Mouse (Mus musculus) cerebellum, adult 2 months (tissue): ENCODE results near the gene Igf2bp1. TPM values are rescaled to one million over a fixed set of nuclear protein-coding genes. Genes with fewer than 3 reads are reported as not detected.
"Not testable (repeated sequence)": the region's sequence is repeated elsewhere in the genome, so short reads cannot be mapped to it uniquely, and the experiment has no call there.

ENCODE experiments used
- DNase-seq, 2 experiments: peaks; one replicate each; pipeline ENCODE4 v3.0.0; 2021
- H3K27ac ChIP-seq: fragments of 200-500 bp; 2 replicates; pipeline ENCODE4 v1.5.1; 2012; ENCODE audit warnings: low read length, control low read depth, inconsistent platforms; ENCODE audit not compliant: insufficient read depth
- H3K27me3 ChIP-seq: fragments of 200-500 bp; 2 replicates; pipeline ENCODE4 v1.6.1; 2012; ENCODE audit warnings: inconsistent platforms, mild to moderate bottlenecking, low read length, moderate library complexity; ENCODE audit not compliant: control insufficient read depth, insufficient read depth
- H3K4me1 ChIP-seq: fragments of 200-500 bp; 2 replicates; pipeline ENCODE4 v1.6.1; 2011; ENCODE audit warnings: low read length; ENCODE audit not compliant: control insufficient read depth, insufficient read depth
- H3K4me3 ChIP-seq: fragments of 200-500 bp; replicated peaks from 2 replicates; pipeline ENCODE3; 2011; ENCODE audit warnings: mild to moderate bottlenecking, low read depth, low read length, control low read depth; ENCODE audit not compliant: insufficient read depth
- CTCF ChIP-seq: fragments of 200-500 bp; IDR thresholded peaks from 2 replicates; pipeline ENCODE4 v1.5.1; 2011; ENCODE audit warnings: low read depth, mild to moderate bottlenecking, control low read depth, low read length, moderate library complexity, borderline replicate concordance; ENCODE audit not compliant: insufficient read depth
- POLR2A ChIP-seq: fragments of 200-500 bp; IDR thresholded peaks from 2 replicates; pipeline ENCODE4 v1.6.1; 2011; ENCODE audit warnings: low read length, control low read depth, borderline replicate concordance; ENCODE audit not compliant: insufficient read depth
- WGBS: fragments of 180-500 bp; shearing (Covaris S2); methylation state at CpG from one replicate; pipeline ENCODE4 v1.1.7; 2018; 5-methylcytosine and 5-hydroxymethylcytosine counted together
- polyA plus RNA-seq: library from polyadenylated mRNA; depleted of rRNA; stranded (reverse); fragments of >200 nt; gene quantifications from 2 replicates; pipeline ENCODE4 v1.2.3, GENCODE M21; 2012

The Igf2bp1 gene
- polyA plus RNA-seq, 1 experiment: not detected

DNA sequence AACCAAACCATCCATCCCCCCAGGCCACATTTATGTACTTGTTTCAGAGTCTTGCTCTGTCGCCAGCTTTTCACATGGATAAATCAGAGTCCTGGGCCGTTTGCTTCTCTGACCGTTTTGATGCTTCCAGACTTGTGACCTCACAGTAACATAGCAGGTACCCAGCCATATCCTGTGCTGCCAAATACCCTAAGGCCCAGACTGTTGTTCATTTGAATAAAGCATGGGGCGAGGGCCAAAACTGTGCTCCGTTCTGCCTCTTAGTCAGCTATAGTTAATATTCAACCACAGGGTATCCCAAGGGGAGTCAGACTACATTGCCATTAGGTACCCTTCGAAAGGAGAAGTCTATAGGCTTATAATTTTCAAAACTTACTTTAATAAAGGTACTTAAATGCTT is 69.3 kb downstream of the Igf2bp1 start:
- Histone ChIP-seq H3K27ac (no peak overlapping the region), H3K27me3 (no peaks in the 10 kb centered on the region; the same call in 1 of the 2 replicates), H3K4me3 (no peak overlapping the region), H3K4me1 (no peaks in the 10 kb centered on the region)
- TF ChIP-seq CTCF (no peak), POLR2A (no peak)
- 70% methylated on average over 6 of the region's 6 CpGs for WGBS
- DNase-seq: no peak

GRCm38 (mm10) chr11:95932168-95932567 is 73.6 kb downstream of the Igf2bp1 start:
- not testable (repeated sequence) for H3K27ac ChIP-seq, H3K4me3 ChIP-seq, H3K27me3 ChIP-seq, DNase-seq, H3K4me1 ChIP-seq
- 56% methylated on average over 8 of the region's 10 CpGs for WGBS

- 61% methylated on average over 4 of the region's 4 CpGs for WGBS
Observed at GRCm38 (mm10) chr11:95926398-95926797, 79.3 kb downstream of the Igf2bp1 start.

GRCm38 (mm10) chr11:95925976-95926375 is 79.8 kb downstream of the Igf2bp1 start:
- 93% methylated on average over 5 of the region's 5 CpGs for WGBS
- no peaks in the 10 kb centered on the region; the same call in 1 of the 2 replicates for H3K27me3 ChIP-seq
- no peaks in the 10 kb centered on the region for H3K4me1 ChIP-seq
- H3K27ac ChIP-seq: no peak overlapping the region
- no peak for DNase-seq
- TF ChIP-seq POLR2A: no peak
- TF ChIP-seq CTCF: no peak
- no peak overlapping the region for H3K4me3 ChIP-seq

More at GRCm38 (mm10) chr11:95926398-95926797, 79.3 kb downstream of the Igf2bp1 start:
- no peak for TF ChIP-seq CTCF
- TF ChIP-seq POLR2A: no peak
- no peak overlapping the region for H3K4me3 ChIP-seq
- H3K27me3 ChIP-seq: no peaks in the 10 kb centered on the region; the same call in 1 of the 2 replicates
- DNase-seq: no peak
- H3K4me1 ChIP-seq: no peaks in the 10 kb centered on the region
- no peak overlapping the region for H3K27ac ChIP-seq

- 20% methylated on average over 2 of the region's 2 CpGs for WGBS
- Histone ChIP-seq H3K27me3 (no peaks in the 10 kb centered on the region; the same call in 1 of the 2 replicates), H3K27ac (no peak overlapping the region), H3K4me1 (no peaks in the 10 kb centered on the region), H3K4me3 (no peak overlapping the region)
- TF ChIP-seq POLR2A (no peak), CTCF (no peak)
- DNase-seq: no peak
Observed at GRCm38 (mm10) chr11:95924215-95924614, 81.5 kb downstream of the Igf2bp1 start.

GRCm38 (mm10) chr11:95923477-95923876 is 82.3 kb downstream of the Igf2bp1 start:
- H3K27me3 ChIP-seq, H3K27ac ChIP-seq, DNase-seq, H3K4me1 ChIP-seq, H3K4me3 ChIP-seq: not testable (repeated sequence)
- WGBS: 4% methylated on average over 5 of the region's 6 CpGs

DNA sequence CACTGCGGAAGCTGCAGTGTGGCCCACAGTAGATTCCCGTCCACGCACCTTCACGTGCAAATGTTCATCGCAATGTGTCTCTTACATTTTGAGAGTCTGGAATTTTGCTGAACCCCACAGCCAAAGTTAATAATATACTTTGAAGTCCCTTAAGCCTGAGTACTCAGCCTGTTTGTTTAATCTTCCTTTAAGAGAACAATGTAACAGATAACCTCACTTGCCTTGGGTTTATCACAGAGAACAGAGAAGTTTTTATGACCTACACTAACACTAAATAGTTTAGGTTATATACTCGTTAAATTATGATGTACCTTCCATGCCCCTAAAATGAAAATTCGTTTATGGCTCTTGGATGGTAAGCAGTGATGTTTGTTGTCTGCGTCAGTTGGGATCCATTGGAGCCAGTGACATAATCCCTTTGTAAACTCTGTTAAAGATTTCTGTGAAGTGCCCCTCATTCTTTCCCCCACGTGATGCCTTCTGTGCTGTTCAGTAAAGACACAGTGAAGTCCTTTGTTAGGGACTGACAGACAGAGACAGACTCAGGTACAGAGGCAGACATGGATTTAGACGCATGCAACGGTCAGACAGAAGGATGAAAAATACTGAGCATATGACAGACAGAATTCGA is 83.6 kb downstream of the Igf2bp1 start:
- DNase-seq: no peak
- Histone ChIP-seq H3K4me3 (no peak overlapping the region), H3K4me1 (no peaks in the 10 kb centered on the region), H3K27me3 (no peaks in the 10 kb centered on the region; the same call in 1 of the 2 replicates), H3K27ac (no peak overlapping the region)
- WGBS: 67% methylated on average over 12 of the region's 12 CpGs
- TF ChIP-seq CTCF (no peak), POLR2A (no peak)

- Histone ChIP-seq H3K4me1 (no peaks in the 10 kb centered on the region; the same call in 1 of the 2 replicates), H3K27me3 (peaks cover 2% of the 10 kb centered on the region; the same call in 1 of the 2 replicates), H3K27ac (no peak overlapping the region), H3K4me3 (no peak overlapping the region)
- TF ChIP-seq POLR2A: no peak
- no peak for TF ChIP-seq CTCF
- WGBS: 8% methylated on average over 5 of the region's 5 CpGs
- DNase-seq: no peak
Observed at GRCm38 (mm10) chr11:95916426-95916825, 89.3 kb downstream of the Igf2bp1 start.
